Mouse (Mus musculus) C2C12 (cell line): ENCODE measurements around the gene Gm21119. TPM values are rescaled to one million over a fixed set of nuclear protein-coding genes. Genes with fewer than 3 reads are reported as not detected.
"Not testable (repeated sequence)": the region's sequence is repeated elsewhere in the genome, so short reads cannot be mapped to it uniquely, and the experiment has no call there.

Experiments used
- H3K27me3 ChIP-seq: one replicate; pipeline ENCODE4 v1.6.1; 2011; ENCODE audit not compliant: control insufficient read depth, insufficient read depth, insufficient read length
- H3K36me3 ChIP-seq: one replicate; pipeline ENCODE4 v1.6.1; 2011; ENCODE audit not compliant: control insufficient read depth, insufficient read depth
- H3K4me3 ChIP-seq: one replicate; pipeline ENCODE4 v1.5.1; 2011; ENCODE audit warnings: mild to moderate bottlenecking, control low read depth; ENCODE audit not compliant: poor library complexity, insufficient read depth, severe bottlenecking
- H3K79me2 ChIP-seq: one replicate; pipeline ENCODE4 v1.6.1; 2011; ENCODE audit not compliant: control insufficient read depth, insufficient read depth
- H3K79me3 ChIP-seq: one replicate; pipeline ENCODE4 v1.6.1; 2011; ENCODE audit warnings: low read depth, control low read depth
- H3ac ChIP-seq: one replicate; pipeline ENCODE3; 2011; ENCODE audit warnings: low read depth; ENCODE audit not compliant: control insufficient read depth, insufficient read length
- polyA plus RNA-seq: library from polyadenylated mRNA; unstranded; fragments of >200 nt; fragmentation: generic; extraction: Trizol; gene quantifications from one replicate; pipeline ENCODE4 v1.2.1, GENCODE M21; 2012; ENCODE audit warnings: missing spikeins

The Gm21119 gene
- polyA plus RNA-seq, 1 experiment, result not detected

DNA sequence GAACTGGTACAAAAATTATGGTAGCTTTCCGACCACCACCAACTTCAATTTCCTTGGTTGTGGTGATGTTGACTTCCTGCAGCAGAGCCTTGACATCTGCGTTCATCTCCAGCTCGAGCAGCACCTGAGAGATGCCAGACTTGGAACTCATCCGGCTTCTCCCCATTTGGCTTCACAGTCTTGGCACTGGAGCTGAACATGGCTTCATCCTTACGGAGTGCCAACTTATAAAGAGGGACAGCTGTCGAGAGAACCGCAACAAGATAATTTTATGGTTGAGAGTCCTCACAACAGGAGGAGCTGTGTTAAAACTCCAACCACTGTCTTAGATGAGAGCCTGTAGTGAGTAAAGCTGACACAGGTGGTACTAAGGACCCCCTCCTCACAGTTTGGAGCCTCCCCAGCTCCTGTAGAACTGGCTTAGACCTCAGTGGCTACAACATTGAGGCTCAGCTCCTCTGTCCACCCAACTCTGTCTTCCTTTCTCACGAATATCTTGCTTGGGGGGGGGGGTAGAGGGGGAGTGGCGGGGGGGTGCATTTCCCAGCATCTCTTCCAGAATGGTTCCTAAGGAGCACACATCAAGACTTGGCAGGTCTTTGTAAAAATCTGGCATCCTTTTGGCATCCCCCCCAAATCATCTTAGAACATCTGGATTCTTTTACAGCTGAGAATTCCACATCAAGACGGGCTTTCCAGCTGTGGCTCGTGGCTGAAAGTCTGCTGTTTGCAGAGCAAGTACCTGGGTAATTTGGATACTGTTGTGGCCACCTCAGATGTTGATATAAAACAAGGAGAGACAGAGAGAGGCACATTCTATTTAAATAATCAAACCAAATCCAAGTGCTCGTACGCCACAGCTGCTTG lies 17.6 kb upstream of the Gm21119 start:
- not testable (repeated sequence) for H3K4me3 ChIP-seq, H3K79me3 ChIP-seq, H3ac ChIP-seq, H3K79me2 ChIP-seq, H3K27me3 ChIP-seq, H3K36me3 ChIP-seq

DNA sequence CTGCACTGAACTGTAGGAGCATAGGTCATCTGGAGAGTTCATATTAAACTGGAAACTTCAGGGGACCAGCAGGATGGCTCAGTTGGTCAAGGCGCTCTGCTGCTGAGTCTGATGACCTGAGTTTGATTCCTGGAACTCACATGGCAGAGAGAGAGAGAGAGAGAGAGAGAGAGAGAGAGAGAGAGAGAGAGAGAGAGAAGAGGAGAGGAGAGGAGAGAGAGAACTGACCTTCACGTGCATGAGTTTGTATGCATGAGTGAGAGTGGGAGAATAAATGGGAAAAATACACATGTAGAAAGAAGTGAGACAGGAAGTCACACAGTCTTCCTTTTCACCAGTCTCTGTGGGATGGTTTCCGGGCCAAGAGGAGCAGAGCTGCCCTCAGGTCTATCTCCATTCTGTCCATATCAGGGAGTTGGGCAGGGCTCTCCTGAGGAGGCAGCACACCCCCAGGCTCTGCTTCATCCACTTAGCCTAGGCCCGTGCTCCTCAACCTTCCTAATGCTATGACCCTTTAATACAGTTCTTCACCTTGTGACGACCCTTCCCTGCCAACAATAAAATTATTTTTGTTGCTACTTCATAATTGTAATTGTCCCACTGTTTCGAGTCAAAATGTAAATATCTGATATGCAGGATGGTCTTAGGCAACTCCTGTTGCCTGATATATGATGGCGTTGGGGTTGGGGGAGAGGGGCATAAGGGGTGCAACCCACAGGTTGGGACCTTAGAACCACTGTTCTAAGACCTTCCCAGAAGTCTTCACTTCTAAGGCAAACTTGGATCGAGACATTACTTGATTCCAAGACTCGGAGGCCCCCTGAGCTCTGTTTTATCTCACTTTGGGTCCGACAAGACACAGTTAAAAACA lies 16.2 kb upstream of the Gm21119 start:
- H3ac ChIP-seq, H3K79me3 ChIP-seq: not testable (repeated sequence)

DNA sequence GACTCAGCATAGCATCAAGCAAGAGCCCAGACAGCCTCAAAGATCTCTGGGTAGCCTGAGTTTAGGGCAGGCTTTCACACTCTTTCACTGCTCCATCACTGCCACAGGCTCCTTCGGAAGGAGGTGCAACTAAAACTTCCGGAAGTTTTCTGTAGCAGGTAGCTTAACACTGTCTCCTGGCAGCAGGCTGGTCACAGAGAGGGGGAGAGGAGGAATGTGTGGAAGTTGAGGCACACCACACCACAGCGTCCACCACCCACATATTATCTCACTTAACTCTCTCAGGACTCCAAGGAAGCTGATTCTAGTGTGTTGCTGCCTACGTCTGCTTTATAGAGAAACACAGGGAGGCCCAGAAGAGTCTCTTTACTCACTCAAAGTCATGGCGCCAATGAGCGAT lies 15.4 kb upstream of the Gm21119 start:
- not testable (repeated sequence) for H3K36me3 ChIP-seq, H3K27me3 ChIP-seq, H3K4me3 ChIP-seq, H3K79me3 ChIP-seq, H3K79me2 ChIP-seq, H3ac ChIP-seq

More for the DNA sequence above, 16.2 kb upstream of the Gm21119 start:
- not testable (repeated sequence) for H3K27me3 ChIP-seq, H3K4me3 ChIP-seq, H3K36me3 ChIP-seq, H3K79me2 ChIP-seq

DNA sequence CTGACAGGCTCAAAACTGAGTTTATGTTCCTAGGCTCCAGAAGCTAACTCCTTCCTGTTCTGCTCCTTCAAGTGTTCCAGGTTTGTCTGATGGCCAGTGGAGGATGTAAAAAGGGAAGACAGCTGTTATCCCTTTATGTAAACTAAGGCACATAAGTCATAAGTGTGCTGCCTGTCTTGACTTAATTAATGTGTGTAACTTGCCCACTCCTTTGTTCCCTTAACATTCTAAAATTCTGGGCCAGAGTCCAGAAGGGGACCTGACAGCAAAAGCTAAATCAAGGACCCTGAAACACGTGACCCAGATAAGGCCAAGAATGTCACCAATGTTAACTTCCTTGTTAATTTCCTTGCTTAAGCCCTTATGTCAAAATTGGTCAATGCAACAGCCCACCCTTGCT lies 3.9 kb upstream of the Gm21119 start:
- not testable (repeated sequence) for H3K27me3 ChIP-seq, H3K36me3 ChIP-seq, H3K79me3 ChIP-seq, H3K4me3 ChIP-seq, H3ac ChIP-seq, H3K79me2 ChIP-seq

DNA sequence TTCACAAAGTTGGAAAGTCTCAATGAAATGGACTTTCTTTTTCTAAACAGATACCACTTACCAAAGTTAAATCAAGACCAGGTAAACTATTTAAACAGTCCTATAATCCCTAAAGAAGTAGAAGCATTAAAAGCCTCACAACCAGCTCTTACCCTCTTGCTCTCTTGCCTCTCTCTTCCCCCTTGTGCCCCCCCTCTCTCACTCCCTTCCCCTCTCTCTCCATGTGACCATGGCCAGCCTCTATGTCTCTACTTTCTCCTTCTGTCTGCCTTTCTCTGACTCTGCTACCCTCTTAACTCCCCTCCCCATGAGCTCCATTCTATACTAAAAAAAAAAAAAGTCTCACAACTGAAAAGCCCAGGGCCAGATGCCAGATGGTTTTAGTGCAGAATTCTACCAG lies 2.0 kb upstream of the Gm21119 start:
- not testable (repeated sequence) for H3K27me3 ChIP-seq, H3K36me3 ChIP-seq, H3K79me2 ChIP-seq, H3ac ChIP-seq, H3K4me3 ChIP-seq, H3K79me3 ChIP-seq

DNA sequence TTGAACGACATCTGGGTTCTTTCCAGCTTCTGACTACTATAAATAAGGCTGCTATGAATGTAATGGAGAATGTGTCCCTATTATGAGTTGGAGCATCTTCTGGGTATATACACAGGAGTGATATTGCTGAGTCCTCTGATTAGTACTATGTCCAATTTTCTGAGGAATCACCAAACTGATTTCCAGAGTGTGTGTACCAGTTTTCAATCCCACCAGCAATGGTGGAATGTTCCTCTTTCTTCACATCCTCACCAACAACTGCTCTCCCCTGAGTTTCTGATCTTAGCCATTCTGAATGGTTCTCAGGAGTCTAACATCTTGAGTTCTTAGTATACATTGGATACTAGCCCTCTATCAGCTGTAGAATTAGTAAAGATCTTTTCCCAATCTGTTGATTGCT lies 16.0 kb downstream of the Gm21119 start:
- H3K79me3 ChIP-seq, H3K36me3 ChIP-seq, H3K4me3 ChIP-seq, H3K79me2 ChIP-seq, H3ac ChIP-seq, H3K27me3 ChIP-seq: not testable (repeated sequence)

DNA sequence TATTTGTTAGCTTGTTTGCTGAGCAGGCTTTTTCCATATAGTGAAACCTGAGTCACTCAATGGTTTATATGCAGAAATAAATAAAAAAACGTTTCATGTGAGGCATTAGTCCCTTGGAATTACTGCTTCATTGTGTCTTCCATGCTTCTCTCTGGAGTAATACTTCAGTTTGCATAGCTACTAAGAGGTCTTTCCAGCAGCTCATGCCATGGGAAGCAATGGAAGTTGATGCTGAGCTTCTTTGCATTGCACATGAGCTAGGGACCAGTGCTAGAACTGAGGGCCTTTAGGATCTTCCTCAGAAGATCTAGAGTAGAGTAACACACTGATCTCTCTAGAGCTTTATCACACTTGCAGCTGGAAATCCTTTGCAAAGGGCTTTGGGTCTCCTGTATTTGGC lies 23.2 kb downstream of the Gm21119 start:
- not testable (repeated sequence) for H3K79me2 ChIP-seq, H3K4me3 ChIP-seq, H3K27me3 ChIP-seq, H3K79me3 ChIP-seq, H3K36me3 ChIP-seq, H3ac ChIP-seq

DNA sequence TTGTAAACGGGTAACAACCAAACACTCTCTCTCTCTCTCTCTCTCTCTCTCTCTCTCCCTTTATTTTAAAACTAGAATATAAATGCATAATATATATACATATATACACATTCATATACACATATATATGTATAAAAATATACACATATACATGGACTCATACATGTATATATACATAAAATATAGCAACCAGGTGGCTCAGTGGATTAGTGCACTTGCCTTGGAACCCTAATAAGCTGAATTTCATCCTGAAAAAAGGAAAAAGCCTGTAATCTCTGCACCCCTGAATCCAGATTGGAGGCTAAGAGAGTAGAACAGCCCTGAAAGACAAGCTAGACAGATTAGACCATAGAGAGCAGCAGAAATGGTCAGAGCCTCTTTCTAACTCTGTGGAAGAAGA lies 28.8 kb downstream of the Gm21119 start:
- not testable (repeated sequence) for H3K79me3 ChIP-seq, H3ac ChIP-seq, H3K79me2 ChIP-seq, H3K36me3 ChIP-seq, H3K4me3 ChIP-seq, H3K27me3 ChIP-seq

DNA sequence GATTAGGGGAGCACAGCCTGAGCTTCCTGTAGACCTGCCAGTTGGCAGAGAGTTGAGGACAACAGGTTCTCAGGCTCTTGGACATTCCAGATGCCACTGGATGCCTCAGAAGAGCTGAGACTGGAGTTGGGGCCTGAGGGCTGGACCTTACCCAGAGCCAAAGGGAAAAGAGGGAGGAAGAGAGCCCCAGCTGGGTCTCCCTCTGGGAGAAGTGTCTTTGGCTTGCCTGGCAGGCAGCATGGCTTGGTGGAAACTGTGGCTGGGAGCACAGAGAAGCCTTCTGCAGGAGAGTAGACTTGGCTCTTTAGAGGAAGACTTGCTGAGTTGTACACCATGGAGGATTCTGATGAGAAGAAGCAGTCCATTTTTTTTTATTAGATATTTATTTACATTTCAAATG lies 38.3 kb downstream of the Gm21119 start:
- H3K79me2 ChIP-seq, H3K79me3 ChIP-seq, H3K36me3 ChIP-seq, H3K27me3 ChIP-seq, H3K4me3 ChIP-seq, H3ac ChIP-seq: not testable (repeated sequence)

DNA sequence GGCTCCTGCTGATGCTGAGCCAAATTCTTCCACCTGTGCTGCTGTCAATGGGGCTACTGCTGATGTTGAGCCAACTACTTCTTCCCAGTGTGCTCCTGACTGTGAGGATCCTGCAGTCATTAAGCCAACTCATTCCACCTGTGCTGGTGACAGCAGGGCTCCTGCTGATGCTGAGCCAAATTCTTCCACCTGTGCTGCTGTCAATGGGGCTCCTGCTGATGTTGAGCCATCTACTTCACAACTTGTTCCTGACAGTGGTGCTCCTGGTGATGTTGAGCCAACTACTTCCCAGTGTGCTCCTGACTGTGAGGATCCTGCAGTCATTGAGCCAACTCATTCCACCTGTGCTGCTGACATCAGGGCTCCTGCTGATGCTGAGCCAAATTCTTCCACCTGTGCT lies 63.7 kb downstream of the Gm21119 start:
- not testable (repeated sequence) for H3ac ChIP-seq, H3K4me3 ChIP-seq, H3K27me3 ChIP-seq, H3K79me3 ChIP-seq, H3K79me2 ChIP-seq, H3K36me3 ChIP-seq
